Mouse (Mus musculus) embryo, embryonic 11 days (tissue): ENCODE results near the gene Etv5.
"Not testable (repeated sequence)": the region's sequence is repeated elsewhere in the genome, so short reads cannot be mapped to it uniquely, and the experiment has no call there.

Experiments used
- DNase-seq: peaks from one replicate; pipeline ENCODE4 v3.0.0-alpha.2; 2015

The Etv5 gene

DNA sequence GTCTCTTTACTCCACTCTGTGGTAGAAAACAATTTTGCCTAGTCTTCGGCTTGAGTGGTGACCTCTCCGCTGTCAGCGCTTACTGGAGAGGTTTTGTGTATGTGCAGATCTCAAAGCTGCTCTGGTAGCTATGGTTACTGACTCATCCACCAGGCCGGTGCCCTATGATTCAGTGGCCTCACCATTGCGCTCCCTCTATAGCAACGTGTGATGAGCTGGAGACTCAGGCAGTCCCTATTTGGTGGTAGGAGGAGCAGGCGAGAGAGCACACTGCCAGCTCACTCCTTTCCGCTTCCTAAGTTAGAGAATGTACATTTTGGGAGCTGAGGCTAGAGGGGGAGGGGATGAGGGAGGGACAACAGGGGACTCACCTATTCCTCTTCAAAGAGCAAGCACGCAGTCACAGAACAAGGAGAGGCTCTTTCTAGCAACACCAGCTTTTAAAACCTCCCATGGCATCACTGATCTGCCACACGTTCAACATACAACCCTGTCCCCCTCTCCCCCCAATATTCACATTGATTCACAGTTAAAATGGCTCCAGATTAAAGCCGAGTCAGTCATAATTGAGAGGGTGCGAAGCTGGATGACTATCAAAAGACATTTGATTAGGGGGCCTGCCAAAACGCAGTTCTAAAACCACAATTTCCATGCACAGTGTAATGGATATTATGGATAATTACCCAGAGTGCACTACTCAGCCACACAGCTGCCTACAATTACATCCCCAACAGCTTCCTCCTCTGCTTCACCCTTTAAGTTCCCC is 50.2 kb downstream of the Etv5 start:
- no peak for DNase-seq

DNA sequence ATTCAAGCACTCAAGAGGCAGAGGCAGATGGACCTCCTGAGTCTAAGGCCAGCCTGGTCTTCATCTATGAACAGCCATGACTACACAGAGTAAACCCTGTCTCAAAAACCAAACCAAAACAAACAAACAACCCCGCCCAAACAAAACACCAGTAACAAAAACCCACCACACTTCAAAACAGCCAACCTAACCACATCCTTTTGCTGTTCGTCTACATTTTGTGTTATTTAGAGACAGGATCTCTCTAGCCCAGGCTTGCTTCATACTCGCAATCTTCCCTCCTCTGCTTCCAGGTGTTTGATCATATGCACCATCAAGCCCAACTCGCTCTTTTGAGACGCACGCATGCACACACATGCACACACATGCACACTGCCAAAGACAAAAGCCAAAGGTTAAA is 51.8 kb downstream of the Etv5 start:
- DNase-seq, result no peak

DNA sequence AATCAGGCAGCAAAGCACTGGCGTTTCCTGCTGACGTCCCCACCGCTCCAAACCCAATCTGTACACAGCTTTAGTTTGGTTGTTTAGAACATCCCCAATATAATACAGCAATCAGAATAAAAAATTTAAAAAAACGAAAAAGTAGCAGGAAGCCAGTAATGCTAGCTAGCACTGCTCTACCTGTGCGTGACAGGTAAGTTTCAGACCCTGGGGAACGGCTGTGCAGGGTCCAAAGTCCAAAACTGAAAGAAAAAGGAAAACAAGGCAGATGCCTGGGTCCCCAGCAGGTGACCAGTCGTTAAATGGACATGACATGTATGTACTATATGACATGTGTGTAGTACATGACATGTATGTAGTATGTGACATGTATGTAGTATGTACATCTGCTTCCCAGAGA is 57.5 kb downstream of the Etv5 start:
- not testable (repeated sequence) for DNase-seq

DNA sequence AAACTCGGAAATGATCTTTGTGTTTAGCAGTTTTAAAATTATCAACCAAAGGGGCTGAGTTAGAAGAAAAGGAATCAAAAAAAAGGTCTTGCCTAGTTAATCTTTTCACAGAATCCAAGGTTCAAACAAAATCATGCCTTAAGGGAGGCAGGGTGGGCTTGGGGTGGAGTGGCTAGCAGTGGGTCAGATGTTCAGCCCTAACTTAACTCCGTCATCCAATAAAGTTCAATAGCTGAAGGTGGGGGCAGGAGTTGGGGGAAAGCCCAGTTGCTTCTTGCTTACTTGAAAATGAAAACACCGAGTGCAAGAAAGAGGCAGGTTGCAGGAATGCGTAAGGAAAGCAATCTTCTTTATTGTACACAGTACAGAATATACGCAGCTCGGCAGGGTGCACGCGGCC is 58.5 kb downstream of the Etv5 start:
- DNase-seq, result no peak

DNA sequence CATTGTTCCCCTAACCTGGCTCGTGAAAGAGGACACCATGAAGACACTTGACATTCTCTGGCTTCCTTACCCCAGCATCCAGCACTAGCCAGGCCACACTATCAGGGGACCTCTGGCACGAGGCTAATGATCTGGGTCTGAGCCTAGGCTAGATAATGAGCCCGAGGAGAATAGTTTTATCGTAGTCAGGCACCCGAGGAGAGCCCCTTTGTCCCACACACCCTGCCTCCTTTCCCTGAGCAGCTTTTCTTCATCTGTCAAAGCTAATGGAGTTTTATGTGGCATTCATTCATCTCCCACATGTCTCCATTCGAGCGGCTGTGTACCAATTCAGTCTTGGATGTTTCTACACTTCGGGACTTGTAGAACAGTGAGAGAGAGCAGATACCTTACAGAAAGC is 59.5 kb downstream of the Etv5 start:
- peak; percentile 24 for DNase-seq

DNA sequence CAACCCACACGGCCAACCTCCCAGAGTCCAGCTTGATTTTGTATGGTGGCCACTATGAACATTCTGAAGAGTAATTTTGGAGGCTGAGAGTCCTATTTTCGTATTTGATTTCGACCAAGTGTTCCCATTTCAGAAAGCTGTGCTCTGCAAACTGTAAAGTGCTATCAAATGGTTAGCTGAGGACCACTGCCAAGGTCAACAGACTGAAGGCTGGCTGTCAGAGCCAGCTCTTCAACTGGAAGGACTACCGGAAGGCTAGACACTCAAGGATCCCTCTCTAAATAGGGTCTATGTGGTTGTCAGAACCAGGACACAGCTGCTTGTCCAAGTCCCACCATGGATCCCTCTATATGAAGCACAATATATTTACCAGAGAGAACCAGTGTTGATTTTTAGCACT is 60.2 kb downstream of the Etv5 start:
- DNase-seq, result no peak

DNA sequence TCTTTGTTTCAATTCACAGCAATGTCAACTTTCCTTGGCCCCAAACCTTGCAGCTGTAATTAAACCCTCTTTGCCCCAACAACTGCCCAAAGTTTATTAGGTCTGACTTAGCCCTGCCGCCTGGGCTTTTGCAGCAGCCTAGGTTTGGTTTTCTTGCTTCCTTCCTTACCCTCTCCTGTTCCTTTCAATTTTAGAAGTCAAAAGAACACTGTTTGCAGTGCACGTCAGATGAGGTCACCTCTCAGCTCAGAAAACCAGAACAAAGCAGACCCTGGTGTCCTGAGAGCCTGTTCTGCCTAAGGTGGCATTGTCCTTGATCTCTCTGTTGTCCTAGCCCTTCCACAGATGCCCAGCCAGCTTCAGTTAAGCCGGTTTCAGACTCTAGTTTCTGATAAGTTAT is 61.8 kb downstream of the Etv5 start:
- no peak for DNase-seq

DNA sequence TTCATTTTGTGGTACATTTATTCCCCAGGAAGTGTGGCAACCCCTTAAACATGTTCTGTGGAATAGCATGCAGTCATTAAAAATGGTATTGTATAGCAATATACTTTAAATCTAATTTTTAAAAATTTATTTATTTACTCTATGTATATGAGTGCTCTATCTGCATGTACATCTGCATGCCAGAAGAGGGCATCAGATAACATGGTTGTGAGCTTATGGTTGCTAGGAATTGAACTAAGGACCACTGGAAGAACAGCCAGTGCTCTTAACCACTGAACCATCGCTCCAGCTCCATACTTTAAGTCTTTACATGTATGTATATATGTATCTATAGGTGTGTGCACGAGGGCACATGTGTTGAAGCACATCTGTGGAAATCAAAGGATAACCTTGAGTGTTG is 64.6 kb downstream of the Etv5 start:
- no peak for DNase-seq

DNA sequence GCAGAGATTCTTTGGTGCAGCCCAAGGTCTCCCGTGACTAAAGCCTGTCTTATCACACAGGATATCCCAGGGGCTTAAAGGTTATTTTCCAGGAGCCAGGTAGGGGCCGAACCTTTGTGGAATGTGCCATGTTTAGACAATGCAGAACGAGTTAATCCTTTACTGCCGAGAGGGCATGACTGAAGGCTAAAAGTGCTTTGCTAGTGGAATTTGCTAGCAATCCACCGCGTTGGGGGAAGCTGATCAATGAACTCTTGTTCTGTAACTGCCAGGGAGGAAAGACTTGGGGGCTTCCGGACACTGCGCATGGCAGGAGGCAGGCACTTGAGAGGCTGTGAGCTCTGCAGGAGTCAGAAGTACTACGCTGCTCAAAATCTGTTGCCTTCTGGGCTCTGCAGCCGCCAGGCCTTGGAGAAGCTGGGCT is 66.8 kb downstream of the Etv5 start:
- peak; percentile 40 for DNase-seq

DNA sequence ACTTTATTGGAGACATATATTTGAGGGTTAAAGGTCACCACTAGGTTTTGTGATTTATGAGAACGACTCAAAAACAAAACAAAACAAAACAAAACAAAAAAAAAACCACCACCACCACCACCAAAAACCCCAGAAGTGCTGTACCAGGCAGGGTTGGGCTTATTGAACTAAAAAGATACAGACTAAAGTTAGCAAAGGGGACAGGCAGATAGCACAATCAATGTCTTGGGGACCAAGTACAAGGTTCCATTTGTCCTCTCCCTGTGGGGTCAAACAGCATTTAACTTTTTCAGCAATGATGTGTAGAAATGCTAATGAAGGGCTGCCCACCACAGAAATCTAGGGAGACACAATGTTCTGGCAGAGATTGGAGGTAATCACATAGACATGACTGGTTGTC is 67.3 kb downstream of the Etv5 start:
- no peak for DNase-seq

DNA sequence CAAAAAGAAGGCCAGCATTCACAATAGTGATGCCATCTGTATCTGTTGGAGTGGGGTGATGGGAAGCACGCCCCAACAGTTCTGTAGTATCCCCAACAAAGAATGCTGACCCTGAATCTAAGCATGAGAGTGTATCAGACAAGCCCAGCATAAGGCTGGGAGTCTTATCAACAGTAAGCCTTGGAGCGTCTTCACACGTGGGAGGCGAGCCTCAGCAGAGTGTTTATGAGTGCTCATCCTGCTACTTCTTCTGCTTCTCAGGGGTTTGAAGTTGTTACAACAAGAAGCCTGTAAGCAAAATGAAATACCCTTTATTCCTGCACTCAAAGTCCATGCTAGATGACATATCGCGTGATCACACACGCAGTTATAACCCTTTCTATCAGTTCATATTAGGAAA is 72.4 kb downstream of the Etv5 start:
- no peak for DNase-seq

DNA sequence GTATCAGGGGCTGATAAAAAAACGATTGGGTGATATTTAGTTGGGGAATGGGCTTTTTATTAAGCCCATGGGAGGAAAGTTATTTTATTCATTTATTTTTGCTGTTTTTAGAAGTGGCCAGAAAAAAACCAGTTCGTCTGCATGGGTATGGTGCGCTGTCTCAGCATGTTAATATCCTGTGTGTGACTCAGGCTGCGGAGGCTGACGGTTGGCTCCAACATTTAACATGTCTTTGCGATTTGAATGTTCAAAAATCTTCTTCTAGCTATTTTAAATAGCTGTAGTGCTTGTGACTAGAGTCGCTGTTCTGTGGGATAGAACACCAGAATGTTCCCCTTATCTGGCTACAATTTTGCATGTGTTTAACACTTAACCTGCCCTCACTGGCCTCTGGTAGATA is 73.5 kb downstream of the Etv5 start:
- DNase-seq, result no peak

DNA sequence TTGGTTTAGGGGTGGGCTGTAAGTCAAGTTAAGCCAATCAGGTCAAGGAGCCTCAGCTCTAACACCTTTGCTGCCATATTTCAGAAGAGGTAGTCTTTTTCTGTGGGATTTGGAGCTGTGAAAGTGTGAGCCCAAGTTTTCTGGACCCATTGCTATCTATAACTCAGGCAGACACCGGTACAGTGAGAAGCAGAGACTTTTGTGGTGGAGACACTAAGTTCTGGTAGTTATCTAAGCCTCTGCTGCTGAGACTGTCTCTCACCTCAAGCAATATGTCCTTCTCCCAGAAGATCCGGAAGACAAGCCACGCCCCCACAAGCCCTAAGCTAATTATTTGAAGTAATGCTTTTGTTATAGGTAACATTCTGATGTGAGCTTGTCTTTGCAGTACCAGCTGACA is 73.9 kb downstream of the Etv5 start:
- no peak for DNase-seq

DNA sequence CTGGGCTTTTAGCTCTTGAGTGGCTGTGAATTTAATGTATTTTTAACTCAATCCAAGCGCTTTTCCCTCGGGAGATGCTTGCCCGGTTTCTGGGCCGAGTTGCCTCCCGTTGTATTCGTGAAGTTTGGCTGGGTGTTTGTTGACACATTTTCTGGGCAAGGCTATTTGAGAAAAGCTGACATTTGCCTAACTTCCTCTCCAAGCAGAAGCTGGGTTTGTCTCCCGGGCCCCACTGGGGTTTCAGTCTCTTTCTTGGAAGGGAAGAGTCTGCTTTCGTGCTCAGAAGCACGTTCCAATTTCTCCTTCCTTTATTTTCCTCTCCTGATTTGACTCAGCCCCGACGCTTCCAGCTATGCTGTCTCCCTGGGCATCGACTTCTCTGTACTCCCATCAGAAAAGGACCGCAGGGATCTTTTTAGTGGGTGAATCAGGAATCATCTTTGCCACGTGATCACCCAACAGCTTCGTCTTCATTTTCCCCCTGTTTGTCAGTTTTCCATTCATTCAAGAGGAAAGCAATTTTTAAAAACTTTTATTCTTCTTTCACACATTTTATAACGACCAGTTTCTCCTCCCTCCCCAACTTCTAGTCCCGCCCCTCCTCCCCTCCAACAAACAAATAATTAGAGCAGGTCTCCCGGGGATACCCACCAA is 80.7 kb downstream of the Etv5 start:
- peak; percentile 41 for DNase-seq

DNA sequence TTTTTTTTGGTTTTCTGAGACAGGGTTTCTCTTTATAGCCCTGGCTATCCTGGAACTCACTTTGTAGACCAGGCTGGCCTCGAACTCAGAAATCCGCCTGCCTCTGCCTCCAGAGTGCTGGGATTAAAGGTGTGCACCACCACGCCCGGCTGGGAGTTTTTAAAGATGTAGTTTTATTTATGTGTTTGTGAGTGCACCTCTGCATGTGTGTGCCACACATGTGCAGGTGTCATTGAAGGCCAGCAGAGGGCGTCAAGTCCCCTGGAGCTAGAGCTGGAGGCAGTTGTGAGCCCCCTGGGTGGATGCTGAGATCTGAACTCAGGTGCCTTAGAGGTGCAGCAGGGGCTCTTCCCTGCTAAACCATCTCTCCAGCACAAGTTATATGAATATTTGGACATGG is 85.3 kb downstream of the Etv5 start:
- not testable (repeated sequence) for DNase-seq

DNA sequence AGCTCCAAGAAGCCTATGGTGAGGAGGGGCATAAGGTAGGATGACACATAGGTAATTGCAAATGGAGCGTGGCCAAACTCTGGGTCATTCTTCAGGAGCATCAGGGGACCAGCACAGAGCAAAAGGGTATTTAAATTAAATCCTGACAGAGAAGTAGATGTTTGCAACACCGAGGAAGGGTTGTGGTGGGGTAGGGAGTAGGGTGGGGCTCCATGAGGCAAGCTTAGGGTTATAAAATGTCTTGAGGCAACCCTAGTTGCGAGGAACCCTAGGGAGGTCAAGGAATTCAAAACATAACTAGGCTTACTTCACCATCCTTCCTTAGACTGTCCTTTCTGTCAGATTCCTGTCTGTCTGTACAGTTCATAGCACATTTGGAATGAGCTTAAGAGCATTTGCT is 85.9 kb downstream of the Etv5 start:
- no peak for DNase-seq

DNA sequence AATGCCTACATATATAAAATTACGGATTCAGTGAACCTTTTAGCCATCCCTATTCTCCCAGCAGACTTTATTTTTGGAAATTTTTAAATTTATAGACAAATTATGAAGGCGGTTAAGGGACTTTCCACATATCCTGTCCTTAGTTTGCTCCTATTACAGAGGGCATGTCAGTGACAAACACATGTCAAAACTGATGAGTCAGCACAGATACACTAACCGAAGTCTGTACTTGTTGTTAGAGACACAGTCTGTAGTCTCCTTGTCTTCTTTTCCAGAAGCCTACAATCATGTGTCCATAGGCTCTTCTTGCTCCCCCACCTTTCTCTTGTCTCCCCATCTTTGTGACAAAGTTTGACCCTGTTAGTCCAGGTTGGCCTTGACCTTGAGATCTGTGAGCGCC is 88.3 kb downstream of the Etv5 start:
- no peak for DNase-seq

DNA sequence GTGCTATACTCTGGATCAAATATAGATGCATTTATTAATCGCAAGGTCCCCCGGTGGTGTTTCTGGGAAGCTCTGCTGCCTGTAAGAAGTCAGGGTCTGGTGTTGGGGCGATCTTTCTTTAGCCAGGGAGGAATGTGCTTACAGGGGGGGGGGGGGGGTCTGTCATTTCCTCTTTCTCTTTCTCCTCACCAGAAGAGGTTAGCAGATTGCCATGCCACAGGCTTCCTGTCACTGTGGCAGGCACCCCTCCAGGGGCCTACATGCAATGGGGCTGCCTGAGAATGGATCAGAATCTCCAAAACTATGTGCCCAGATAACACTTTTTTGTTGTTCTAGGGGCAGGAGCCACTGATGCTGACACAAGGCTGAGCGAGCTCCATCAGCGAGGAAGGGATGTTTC is 89.7 kb downstream of the Etv5 start:
- no peak for DNase-seq

DNA sequence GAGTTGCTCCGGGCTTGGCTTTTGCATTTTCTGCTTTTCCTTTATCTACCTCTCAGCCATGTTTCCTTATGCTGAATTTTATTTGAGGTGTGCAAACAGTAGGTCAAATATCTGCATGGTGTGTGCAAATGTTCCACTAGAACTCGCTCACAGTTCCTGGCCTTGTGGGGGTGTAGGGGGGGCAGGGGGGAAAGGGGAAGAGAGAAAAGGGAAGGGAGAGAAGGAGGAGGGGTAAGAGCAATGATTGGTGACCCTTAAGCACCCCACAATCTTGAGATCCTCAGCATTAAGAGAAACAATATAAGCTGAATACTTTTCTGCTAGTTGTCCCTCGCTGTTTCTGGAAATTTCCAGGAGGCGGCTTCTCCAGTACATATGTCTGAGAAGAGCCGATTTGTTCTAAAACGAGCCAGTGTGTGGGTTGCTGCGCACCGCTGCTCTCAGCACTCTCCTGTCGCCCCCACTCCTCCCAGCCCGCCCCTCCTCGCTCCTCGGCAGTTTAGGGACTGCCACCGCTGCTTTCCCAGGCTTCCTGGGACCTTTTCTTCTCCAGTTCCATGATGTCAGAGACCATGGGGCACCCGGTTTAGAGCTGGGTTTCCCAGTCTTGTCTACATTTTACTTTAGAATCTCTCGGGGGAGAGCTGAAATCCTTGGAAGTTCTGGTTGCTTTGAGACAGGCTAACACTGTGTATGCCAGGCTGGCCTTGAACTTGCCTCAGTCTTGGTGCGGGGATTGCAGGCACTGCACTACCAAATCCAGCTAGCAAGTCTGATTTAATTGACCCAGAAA is 90.8 kb downstream of the Etv5 start:
- DNase-seq, result no peak

DNA sequence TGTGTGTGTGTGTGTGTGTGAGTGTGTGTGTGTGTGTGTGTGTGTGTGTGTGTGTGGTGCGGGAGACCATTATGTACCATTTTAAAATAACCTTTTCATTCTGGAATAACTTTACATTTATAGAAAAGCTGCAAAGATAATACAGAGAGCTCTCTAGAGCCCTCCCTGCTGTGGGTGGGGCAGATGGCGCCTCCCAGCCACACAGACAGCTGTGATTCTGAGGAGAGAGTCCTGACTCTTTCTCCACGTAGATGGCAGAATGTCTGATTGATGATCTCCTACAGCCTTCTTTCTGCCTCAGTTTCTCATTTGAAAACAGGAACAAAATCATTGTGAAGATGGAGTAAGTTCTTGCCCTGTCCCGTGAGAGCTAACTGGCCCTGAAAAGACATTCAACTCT is 91.5 kb downstream of the Etv5 start:
- DNase-seq, result no peak

DNA sequence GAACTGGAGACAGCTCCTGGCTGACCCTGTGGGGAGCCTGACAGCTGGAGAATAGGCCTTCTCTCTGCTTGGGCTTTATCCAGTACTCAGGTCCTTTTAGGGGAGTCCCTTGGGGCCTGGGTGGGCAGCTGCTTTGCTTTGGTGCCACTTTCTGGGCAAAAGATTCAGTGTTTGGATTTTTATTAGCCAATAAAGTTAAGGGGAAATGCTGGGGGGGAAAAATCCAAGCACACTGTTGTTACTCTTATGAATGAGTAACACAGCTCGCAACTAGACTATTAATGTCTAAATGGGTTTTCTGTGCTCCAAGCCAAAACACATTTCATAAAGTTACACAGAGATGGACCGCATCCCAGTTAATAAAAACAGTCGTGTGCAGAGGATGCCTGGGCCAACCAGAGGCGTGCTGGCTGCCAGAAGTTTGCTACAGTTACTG is 98.3 kb downstream of the Etv5 start:
- no peak for DNase-seq

DNA sequence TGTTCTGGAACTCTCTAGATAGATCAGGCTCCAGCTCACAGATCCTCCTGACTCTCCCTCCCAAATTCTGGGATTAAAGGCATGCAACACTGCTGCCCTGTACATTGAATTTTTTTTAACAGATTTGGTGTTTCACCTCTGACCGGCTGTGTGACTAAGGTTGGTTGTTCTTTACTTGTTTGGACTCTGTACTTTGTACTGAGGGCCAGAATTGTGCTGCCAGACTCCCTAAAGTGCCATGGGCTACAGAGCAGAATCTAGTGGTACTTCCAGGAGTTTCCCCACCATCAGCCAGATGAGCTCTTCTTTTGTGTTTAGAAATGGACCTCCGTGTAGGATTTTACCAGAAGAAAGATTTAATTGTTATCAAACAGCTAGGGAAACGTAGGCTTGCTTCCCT is 103.7 kb downstream of the Etv5 start:
- no peak for DNase-seq
